Mouse (Mus musculus): ENCODE measurements around the gene Heatr4.
A peak's percentile ranks its signal among the peaks of the same experiment; 100 is the strongest.
"Not testable (repeated sequence)": the region's sequence is repeated elsewhere in the genome, so short reads cannot be mapped to it uniquely, and the experiment has no call there.

The Heatr4 gene

DNA sequence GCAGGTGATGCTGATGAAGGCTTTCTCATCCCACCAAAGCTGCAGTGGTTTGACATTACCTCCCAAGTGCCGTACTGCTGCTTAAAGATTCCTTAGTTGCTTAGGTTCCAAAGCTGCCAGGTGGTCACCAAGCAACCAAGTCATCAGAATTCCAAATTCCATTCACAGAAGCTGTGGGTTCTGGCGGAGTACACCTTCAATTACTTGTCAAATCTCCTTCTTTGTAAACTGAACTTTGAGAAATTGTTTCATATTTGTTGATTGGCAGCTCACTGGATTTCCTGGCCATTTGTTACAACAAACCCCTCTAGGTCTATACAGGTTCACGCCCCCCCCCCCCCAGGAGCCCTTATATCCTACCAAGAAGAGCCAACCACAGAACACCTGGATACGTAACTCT, at the start of gene Heatr4:
Gene Heatr4 (minus strand): TSS at position 101 of the 400 bp plus-strand sequence.
- DNase-seq: no peak

DNA sequence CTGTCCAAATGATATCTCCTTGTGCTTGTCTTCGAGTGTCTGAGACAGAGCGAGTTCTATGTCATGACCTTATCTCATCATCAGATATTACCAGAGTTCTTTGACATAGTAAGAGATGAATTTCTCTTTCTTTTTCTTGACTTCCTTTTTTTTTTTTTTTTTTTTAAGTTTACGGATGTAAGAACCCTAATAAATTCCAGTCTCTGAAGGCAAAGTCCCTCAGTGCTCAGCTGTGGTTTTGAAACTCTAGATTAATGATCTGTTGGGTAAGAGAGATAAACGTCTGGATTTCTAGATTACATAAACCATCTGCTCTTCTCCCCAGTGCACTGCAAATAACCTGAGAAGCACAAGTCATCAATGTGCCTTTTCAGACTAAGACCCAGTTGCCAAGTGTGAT, 49.5 kb upstream of the Heatr4 start:
- no peak for DNase-seq

DNA sequence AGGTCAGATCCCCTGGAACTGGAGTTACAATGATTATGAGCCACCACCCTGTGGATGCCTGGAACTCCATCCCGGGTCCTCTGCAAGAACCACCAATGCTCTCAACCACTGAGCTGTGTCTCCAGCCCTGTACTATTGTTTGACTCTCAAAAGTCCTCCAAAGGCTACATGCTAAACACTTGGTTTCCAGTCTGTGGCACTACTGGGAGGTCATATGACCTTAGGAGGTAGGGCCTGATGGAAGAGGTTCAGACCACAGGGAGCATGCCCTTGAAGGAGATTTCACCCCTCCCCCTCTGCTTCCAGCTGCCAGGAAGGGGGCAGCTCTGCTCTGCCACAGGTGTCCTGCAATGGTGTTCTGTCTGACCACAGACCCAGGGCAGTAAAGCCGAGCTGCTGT, 48.6 kb upstream of the Heatr4 start:
- not testable (repeated sequence) for DNase-seq

DNA sequence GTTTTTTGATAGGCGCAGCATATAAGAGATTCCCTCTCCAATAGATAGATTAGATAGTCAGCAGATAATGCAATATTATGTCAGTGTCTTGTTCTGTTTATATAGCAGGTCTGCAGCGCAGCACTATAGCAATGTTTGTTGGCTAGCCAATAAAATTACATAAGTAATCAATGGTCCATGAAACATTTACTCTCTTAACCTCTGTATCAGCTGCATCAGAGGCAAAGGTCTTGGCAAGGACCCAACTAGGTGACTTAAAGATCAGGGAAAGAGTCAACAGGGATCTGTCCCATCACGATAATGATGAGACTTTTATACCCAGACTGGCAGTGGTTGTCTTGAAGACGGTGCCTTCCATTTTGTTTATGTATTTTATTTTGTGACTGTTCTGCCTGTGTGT, 48.2 kb upstream of the Heatr4 start:
- no peak for DNase-seq

DNA sequence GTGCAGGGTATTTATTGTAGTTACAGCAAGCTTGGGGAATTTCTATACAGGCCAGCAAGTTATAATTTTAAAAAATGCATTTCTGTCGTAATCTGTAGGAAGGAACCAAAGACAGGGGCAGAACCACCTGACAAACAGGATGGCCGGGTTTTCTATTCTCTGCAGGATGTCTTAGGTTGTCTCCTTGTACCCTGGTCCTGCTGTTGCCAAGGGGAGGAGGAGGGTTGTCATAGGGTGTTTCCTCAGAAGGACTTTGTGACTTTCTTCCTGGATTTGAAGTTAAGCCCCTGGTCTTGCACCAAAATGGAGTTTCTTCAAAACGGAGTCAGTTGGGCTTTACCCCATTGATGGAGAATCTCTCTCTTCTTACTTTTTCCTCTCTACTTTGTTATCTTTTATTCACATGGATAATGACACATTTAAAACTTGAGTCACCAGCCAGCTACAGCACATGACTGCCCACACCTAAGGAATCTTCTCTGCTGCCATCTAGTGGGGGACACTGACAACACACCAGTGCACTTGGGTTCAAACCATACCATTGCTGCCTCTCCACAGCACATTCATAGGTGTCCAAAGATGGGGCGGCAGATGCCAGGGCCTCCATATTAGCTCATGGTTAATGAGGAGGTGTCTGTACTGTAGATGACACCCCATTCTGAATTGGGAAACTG, 46.1 kb upstream of the Heatr4 start:
- peak; percentile 92 for DNase-seq

DNA sequence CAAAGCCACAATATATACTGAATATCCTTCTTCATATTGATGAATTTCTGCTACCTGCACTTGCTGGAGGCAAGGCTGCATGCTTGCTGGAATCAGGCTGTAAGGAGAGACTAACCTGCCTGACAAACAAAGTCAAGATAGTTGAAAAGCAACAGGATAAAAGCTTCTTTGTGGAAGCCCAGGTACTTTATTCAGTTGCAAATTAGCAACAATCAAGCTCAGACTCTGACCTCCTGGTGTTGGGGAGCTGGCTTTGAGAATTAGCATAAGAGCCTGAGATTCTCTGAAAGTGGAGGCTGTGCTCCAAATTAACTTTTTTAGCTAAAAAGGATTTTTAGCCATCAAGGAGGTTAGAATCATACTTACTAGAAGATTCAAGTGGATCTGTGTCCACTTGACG, 44.4 kb upstream of the Heatr4 start:
- not testable (repeated sequence) for DNase-seq

DNA sequence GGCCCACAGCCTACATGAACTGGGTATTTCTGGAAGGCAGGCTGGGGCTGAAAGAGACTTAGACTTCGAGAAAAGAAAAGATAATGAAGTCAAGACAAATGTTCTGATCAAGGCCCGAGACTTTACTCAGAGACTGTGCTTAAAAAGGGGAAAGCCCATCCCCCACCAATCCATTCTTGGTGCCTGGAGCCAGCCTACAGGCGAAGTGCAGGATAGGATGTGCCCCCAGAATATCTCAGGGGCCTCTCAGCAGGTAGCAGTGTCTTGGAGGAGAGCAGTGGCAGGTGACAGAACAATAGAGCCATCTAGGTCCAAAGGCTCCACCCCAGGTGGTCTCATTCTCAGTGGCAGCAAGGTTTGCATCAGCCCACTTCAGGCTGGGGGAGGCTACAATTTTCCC, 43.7 kb upstream of the Heatr4 start:
- DNase-seq: not testable (repeated sequence)

DNA sequence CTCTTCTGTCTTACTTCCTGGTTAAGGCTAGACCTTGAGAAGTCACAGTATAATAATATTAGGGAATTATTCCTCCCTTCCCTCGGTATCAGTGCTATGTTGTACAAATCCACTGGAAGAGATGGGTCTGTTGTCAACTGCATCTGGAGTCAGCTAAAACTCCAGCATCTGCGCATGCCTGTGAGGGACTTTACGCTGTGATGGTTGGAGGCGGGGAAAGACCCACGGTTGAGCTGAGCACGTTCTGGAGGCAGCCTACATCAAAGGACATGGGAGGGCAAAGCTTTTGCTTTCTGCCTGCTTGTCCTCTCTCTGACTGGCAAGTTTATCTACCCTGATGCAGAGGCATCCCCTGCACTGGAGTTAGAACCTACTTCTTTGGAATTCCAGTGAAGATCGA, 41.2 kb upstream of the Heatr4 start:
- no peak for DNase-seq

DNA sequence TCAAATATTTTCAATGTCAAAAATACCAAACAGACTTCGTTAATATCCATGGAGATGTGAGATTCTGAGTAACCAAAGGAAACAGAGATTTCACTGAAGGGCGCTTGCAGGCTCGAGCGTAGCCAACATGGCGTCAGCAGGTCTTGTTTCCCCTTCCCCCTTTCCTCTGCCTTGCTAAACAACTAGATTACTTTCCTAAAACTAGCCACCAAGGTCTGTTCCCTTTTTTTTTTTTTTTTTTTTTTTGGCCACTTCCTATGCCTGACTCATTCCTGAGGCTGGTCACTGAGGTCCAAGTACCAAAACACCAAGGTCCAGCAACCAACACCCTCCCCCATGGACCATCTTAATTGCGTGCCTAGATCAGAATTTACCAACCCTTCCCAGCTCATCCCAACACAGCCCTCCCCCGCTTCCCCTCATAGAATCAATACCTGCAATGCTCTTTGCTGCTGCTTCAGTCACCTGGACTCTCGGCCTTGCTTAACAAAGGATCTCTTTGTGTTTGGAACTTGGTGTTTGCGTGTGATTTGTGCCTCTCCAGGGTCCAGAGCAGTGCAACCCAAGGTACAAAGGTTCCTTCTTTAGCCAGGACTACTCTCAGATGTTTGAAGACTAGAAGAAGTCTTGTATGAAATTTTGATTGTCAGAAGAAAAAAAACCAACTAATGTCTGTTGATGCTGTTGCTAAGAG, 38.5 kb upstream of the Heatr4 start:
- DNase-seq: no peak

DNA sequence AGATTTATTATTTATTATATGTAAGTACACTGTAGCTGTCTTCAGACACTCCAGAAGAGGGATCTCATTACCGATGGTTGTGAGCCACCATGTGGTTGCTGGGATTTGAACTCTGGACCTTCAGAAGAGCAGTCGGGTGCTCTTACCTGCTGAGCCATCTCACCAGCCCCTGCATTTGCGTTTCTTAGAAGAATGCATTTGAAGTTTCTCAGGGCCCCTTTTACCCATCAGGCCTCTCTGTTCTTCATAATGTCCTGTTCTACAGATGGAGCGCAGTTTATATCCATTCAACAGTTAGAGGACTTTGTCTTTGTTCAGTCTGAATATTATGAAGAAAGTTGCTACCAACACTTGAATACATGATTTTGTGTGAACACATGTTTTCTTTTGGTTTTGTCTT, 37.6 kb upstream of the Heatr4 start:
- not testable (repeated sequence) for DNase-seq

DNA sequence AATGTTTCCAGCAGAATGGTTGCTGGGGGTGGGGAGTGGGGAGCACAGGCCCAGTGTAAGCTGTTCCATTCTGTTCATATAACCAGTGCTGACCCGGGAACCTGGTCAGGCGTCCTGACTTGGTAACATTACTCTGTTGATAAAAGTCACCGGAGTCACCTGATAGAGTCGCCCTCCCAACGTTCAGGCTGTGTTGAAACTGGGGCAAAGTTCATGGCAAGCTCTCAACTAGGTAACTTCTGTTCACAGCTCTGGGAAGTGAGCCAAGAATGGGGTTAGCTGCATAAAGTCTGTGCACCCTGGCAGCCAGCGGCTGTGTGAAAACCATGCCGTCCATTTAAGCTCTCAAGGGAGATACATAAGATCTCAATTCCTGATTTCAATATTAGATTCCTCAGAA, 35.9 kb upstream of the Heatr4 start:
- DNase-seq: peak; percentile 92

DNA sequence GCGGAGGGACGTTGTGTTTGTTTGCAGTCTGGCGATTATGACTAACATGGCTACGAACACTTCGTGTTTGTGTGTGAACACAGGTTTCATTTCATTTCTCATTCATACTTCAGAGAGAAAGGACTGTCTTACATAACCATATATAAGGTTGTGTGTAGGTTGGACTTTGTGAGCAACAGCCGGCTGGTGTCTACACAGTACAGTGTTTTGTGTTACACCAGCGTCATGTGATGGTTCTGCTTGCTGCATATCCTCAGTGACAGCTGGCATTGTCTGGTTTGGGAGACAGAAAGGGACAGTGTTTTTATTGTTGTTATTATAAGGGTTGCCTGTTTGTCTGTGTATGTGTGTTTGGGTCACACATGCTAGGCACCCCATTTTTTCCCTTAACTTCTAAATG, 29.0 kb upstream of the Heatr4 start:
- DNase-seq: no peak

DNA sequence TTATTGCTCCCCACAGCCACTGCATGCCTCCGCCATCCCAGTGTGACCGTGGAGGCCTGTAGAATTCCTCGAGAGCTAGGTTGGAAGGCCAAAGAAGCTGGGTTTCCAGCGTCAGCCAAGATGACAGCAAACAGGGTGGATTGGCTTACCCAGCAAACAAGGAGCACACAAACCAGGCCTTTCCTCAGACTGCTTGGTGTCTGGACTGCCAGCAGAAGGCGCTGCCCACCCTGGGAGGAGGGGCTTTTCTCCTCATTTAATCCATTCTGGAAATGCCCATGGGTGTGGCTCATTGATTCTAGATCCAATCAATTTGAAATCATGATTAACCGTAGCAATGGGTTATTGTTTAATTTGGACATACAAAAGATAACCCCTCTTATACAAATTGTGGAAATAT, 28.5 kb upstream of the Heatr4 start:
- DNase-seq: no peak

DNA sequence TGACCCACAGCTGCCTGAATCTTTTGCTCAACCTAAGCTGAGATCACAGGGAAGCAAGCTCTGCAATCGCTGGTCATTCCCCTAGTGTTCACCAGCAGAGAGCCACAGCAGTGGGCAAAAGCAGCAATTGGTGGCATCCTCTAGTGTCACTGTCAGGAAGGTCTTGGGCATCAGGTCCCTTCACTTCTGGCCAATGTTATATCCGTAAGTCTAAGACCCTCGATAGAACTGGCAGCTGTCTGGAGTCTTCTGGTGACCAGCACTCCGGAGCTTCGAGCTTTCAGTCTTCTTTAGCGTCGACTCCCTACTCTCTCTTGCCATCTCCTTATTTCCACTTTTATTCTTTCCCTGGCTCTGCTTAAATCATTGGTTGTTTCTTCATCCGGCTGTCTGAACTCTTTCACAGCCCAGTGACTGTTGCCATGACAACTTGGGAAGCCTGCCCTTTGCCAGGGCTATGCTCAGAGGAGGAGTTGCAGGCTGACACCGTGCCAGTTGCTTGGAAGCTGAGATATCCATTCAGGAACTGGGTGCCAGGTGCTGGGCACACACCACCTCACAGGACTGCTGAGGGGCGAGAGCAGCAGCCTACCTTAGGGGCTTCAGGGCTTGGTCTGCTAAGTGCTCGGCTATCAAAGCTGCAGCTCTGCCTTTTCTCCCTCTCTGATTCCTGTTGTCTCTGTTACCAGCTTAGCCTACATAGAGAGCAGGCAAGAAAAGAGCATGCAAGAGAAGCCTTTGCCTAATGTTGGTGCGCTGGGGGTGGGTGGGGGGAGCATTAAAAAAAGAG, 26.8 kb upstream of the Heatr4 start:
- peak; percentile 88 for DNase-seq

DNA sequence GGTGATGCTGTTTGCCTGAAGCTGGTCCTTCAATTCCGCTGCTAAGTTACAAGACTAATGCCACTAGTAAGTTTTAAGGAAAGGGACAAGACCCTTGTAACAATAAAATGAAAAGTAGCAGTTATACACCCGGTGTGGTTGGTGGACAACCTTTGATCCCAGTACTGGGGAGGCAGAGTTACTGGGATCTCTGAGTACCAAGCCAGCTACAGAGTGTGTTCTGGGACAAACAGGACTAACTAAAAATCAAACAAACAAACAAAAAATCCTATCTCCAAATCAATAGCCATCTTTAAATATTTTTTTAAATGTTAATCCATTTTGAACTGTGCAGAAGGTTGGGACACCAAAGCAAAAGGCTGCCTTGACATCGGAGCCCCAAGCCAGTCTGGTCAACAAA, 25.5 kb upstream of the Heatr4 start:
- no peak for DNase-seq

DNA sequence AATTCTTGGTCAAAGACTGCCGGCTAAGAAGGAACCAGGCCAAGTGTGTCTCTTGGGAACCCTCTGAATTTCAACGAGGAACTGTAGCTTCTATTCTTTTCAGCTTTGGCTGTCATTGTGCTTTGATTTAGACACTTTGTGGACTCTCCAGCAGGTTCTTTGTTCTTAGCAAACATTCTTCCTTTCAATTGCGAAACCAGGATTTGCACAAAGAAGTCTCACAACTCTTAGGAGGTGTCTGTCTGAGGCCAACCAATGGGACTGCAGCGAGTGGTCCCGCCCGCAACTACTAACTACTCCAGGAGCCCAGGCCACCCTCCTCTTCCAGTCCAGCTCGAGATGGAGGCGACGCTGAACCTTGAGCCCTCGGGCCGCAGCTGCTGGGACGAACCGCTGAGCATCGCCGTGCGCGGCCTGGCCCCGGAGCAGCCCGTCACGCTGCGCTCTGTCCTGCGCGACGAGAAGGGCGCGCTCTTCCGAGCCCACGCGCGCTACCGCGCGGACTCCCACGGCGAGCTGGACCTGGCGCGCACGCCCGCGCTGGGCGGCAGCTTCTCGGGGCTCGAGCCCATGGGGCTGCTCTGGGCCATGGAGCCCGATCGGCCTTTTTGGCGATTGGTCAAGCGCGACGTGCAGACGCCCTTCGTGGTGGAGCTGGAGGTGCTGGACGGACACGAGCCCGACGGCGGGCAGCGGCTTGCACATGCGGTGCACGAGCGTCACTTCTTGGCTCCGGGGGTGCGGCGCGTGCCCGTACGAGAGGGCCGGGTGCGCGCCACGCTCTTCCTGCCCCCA, 24.7 kb upstream of the Heatr4 start, which contains the start of gene Acot1:
Gene Acot1 (plus strand): TSS at position 320 of the 795 bp plus-strand sequence.
- peak; percentile 90 for DNase-seq

DNA sequence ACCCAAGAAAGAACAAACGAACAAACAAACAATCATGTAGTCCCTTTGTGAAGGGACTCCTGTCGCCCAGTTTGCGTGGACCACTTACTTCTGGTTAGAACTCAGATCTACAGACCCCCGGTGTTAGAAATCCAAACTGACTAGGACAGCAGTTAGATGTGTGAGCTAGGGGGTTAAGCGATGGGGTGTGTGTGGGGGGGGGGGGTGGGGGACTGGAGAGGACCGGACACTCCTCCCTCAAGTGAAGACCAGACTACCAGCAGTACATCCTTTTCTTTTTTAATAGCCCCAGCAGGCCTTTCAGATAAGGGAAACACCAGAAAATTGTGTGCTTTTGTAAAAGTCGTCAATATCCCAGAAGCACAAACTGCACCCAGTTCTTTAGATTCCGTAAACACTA, 24.1 kb upstream of the Heatr4 start:
- no peak for DNase-seq

DNA sequence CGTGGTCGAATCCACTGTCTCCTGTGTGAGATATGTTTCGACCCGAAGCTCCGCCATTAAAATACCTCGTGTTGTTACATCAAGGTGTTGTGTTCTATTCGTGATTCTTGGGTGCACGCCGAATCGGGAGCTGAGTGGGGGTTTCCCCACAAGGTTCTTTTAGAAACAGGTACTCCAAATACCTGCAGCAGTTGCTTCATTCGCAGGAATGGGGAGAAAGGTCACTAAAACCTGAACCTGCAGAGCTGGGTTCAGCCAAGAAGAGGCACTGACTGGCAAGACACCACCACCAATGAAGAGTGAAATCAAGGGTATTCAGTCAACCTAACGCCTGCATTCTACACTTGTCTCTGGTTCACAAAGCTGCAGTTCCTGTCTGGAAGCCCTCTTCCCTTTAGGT, 23.6 kb upstream of the Heatr4 start:
- DNase-seq: peak; percentile 62

DNA sequence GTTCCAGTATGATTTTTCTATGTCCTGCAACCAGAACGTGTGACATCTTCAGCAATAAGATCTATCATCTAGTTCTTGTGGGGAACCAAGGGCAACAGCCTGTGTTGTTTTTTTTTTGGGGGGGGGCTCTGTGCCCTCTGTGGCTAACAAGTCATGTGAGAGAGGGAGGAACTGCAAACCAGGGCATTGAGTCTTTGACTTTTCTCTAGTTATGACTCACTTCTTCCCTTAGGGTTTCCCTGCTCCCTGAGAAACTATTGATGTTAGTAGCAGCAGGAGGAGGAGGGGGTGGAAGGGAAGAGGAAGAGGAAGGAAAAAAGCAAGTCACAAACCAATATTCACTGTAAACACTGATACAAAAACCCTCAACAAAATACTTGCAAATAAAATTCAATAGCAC, 19.2 kb upstream of the Heatr4 start:
- DNase-seq: no peak

DNA sequence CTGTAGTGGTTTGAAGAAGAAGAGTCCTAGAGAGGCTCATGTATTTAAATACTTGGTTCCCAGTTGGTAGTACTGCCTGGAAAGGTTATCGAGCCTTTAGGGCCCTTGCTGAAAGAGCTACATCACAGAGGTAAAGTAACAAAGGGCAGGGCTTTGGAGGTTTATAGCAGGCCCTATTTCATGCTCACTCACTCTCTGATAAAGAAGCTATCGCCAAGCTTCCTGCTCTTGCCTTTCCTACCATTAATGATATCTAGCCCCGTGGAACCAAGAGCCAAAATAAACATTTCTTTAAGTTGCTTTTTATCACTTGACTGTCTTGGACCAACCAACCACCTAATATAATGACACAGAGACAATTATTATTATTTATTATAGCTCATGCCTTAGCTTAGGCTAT, 15.8 kb upstream of the Heatr4 start:
- no peak for DNase-seq

DNA sequence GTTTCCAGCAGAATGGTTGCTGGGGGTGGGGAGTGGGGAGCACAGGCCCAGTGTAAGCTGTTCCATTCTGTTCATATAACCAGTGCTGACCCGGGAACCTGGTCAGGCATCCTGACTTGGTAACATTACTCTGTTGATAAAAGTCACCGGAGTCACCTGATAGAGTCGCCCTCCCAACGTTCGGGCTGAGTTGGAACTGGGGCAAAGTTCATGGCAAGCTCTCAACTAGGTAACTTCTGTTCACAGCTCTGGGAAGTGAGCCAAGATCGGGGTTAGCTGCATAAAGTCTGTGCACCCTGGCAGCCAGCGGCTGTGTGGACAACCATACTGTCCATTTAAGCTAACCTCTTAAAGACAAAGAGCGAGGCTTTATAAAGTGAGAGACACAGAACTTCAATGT, 14.6 kb upstream of the Heatr4 start:
- DNase-seq: peak; percentile 86

DNA sequence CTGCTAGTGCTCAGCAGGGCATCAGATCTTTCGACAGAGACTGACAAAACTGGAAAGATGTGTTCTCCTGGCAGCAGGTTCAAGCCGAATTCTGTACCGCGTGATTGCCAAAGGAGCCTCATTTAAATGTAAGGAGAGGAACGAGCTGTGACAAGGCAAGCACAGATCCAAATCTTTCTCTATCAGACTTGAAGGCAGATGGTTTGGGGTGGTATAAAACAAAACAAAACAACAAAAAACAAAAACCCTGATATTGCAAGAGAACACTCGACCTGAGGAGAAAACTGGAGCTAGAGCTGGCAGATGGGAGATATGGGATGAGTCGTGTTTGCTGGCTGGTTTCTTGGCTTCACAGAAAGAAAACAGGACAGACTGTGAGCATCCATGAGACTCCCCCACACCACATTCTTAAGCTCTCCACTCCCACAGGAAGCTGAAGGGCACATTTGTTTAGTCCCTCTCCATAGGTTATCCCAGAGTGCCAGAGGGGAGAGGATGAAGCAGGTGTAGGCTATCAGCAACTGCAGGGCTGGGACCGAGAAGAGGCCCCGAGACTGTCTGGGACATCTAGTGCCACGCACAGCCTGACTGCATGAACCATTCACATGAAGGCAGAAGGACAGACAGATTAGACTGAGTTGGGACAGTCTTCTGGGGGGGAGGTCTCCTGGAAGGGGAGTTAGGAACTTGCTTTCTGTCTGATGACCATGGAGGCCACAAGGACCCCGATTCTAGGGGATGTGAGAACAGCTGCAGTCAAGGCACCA, 13.9 kb upstream of the Heatr4 start:
- no peak for DNase-seq
